In the genomic region with DNA sequence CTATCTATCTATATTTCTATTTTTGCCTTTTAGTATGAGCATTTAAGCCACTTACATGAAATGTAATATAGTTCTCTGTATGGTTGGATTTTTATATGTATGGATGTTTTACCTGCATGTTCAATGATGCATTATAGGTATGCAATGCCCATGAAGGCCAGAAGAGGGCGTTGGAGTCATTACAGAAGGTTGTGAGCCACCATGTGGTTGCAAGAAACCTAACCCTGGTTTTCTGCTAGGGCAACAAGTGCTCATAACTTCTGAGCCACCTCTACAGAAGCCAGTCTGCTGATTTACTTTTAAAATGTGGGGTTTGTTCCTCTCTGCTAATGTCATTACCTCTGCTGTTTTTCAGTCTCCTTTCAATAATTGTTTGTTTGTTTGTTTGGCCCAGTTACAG, we compare ENCODE assay signal across 13 mouse cellular contexts. TPM values are rescaled to one million over a fixed set of nuclear protein-coding genes. Genes with fewer than 3 reads are reported as not detected.
A peak's percentile ranks its signal among the peaks of the same experiment; 100 is the strongest.
DNase-seq lines count a peak whose midpoint lies in the region; ATAC-seq and TF ChIP-seq lines count a peak whose summit lies in the region.
"Had no signal": no experiment of that assay in that cellular context is flagged by ENCODE, and none has a peak within 500 bp of the region (broad histone marks: within the 10 kb centered on the region; RNA-seq: fewer than 3 reads in every experiment).

No protein-coding gene starts in this region.

- no peaks in the 10 kb centered on the region for H3K4me1 ChIP-seq in kidney, postnatal 0 days (replicated peaks; ENCODE audit: insufficient read depth, low read length)
- peaks cover 2% of the 10 kb centered on the region; the same call in 1 of the 2 replicates for H3K4me1 ChIP-seq in G1E (ENCODE audit: insufficient read depth, low read depth, low read length)
- H3K4me1 ChIP-seq: limb, embryonic 12.5 days; stomach, embryonic 15.5 days had no signal

- no peaks in the 10 kb centered on the region for H3K36me3 ChIP-seq in kidney, postnatal 0 days (ENCODE audit: insufficient read depth, low read length)
- no peaks in the 10 kb centered on the region for H3K36me3 ChIP-seq in G1E (replicated peaks)
- H3K36me3 ChIP-seq: limb, embryonic 12.5 days; stomach, embryonic 15.5 days had no signal

- WGBS in kidney, postnatal 0 days, result 0% methylated on average over 1 of the region's 1 CpGs

- no peak overlapping the region for H3K4me3 ChIP-seq in kidney, postnatal 0 days (replicated peaks; ENCODE audit: low read depth, low read length)
- H3K4me3 ChIP-seq in G1E (ENCODE audit: low read depth, low read length), result no peak overlapping the region
- H3K4me3 ChIP-seq: limb, embryonic 12.5 days; stomach, embryonic 15.5 days had no signal

- H3K4me2 ChIP-seq in kidney, postnatal 0 days (ENCODE audit: low read length), result no peak overlapping the region
- H3K4me2 ChIP-seq: hindbrain, embryonic 14.5 days; limb, embryonic 12.5 days; stomach, embryonic 15.5 days had no signal

- H3K27ac ChIP-seq in kidney, postnatal 0 days, result no peak overlapping the region
- H3K27ac ChIP-seq: hindbrain, embryonic 14.5 days; limb, embryonic 12.5 days; stomach, embryonic 15.5 days had no signal

- no peak for ATAC-seq in kidney, postnatal 0 days (replicated peaks; ENCODE audit: low FRiP score, low read depth)
- ATAC-seq in G1E (ENCODE audit: extremely low read depth, insufficient number of reproducible peaks, low FRiP score, poor library complexity, severe bottlenecking), result no peak

- intact Hi-C loops in heart, postnatal 14 days (cut with DNase I), result no loop called here

- H3K27me3 ChIP-seq in kidney, postnatal 0 days (ENCODE audit: insufficient read depth, low read length), result peaks cover 9% of the 10 kb centered on the region; the same call in 1 of the 2 replicates
- H3K27me3 ChIP-seq in G1E (ENCODE audit: insufficient read depth, low read length), result peaks cover 6% of the 10 kb centered on the region
- H3K27me3 ChIP-seq: stomach, embryonic 15.5 days had no signal

- H3K9ac ChIP-seq in kidney, postnatal 0 days (ENCODE audit: low read depth, low read length), result no peak overlapping the region
- H3K9ac ChIP-seq: hindbrain, embryonic 14.5 days; limb, embryonic 12.5 days; stomach, embryonic 15.5 days had no signal

- peak; percentile 79 for TF ChIP-seq CTCF in kidney, postnatal 0 days (IDR thresholded peaks at IDR 0.05; ENCODE audit: low read depth)
- peak; percentile 18; the same call in 1 of the 2 replicates for TF ChIP-seq CTCF in G1E (IDR thresholded peaks at IDR 0.05; ENCODE audit: low read depth, low read length)

- DNase-seq in kidney, postnatal 0 days (ENCODE audit: low spot score), result no peak
- no peak for DNase-seq in kidney, postnatal 14 days
- DNase-seq in G1E (ENCODE audit: low spot score), result no peak
- peak; percentile 67 for DNase-seq in embryo, embryonic 10.5 days (ENCODE audit: low spot score)
- DNase-seq in retina, embryonic 14.5 days (ENCODE audit: low spot score), result peak; percentile 55
- DNase-seq in gastrocnemius, adult 8-10 months (ENCODE audit: low spot score in 2 of 2), result no peak
- DNase-seq in heart, postnatal 14 days, result no peak
- no peak for DNase-seq in right cerebral cortex, postnatal 36 days (ENCODE audit: low spot score in 2 of 2)
- DNase-seq: adrenal gland, postnatal 25 days had no signal

- no peaks in the 10 kb centered on the region for H3K9me3 ChIP-seq in kidney, postnatal 0 days (replicated peaks; ENCODE audit: low read length)
- H3K9me3 ChIP-seq in G1E (replicated peaks), result no peaks in the 10 kb centered on the region
- H3K9me3 ChIP-seq: limb, embryonic 12.5 days; stomach, embryonic 15.5 days had no signal

RNA-seq across cellular contexts. Expression of a gene that starts 12.2 kb away (rescaled TPM):
- polyA plus RNA-seq in kidney, postnatal 0 days (2015; fragmentation: Nextera tagmentation; extraction: Ambion mirVana), result not detected in 2 replicates
- not detected in 2 replicates for total RNA-seq in G1E (2014; fragmentation: Nextera tagmentation)
- total RNA-seq in G1E (2017), result 0.06 TPM in 1 of 2 replicates, not detected in the other
- not detected in 2 replicates for polyA plus RNA-seq in G1E (2012)
- total RNA-seq in gastrocnemius, adult 8-10 months (2022), result not detected
- total RNA-seq in heart, postnatal 14 days (2021), result not detected
- total RNA-seq: adrenal gland, postnatal 25 days had no signal
- polyA plus RNA-seq: hindbrain, embryonic 14.5 days; neural tube, embryonic 11.5 days had no signal

RNA-seq across cellular contexts. Expression of a gene that starts 25.2 kb away (rescaled TPM):
- 9.9 and 10.7 TPM in 2 replicates for polyA plus RNA-seq in kidney, postnatal 0 days (2015; fragmentation: Nextera tagmentation; extraction: Ambion mirVana)
- not detected in 2 replicates for total RNA-seq in G1E (2014; fragmentation: Nextera tagmentation)
- total RNA-seq in G1E (2017), result 0.06 and 0.11 TPM in 2 replicates
- not detected in 2 replicates for polyA plus RNA-seq in G1E (2012)
- 1 to 10 TPM; 2.6 to 3.4 (median 3.0) TPM for total RNA-seq in gastrocnemius, adult 8-10 months (2022)
- 1 to 10 TPM; 5.7 to 6.3 TPM for total RNA-seq in heart, postnatal 14 days (2021)

Comparison
In these comparisons a context has a peak if more than half of its experiments do, and no peak if none do; other contexts are left out.
1. DNase-seq: peak in embryo, embryonic 10.5 days (single experiment) and retina, embryonic 14.5 days (single experiment); none in kidney, postnatal 0 days (single experiment), kidney, postnatal 14 days (single experiment), G1E (single experiment), gastrocnemius, adult 8-10 months (0 of 2), heart, postnatal 14 days (0 of 2) and right cerebral cortex, postnatal 36 days (0 of 2).